Mouse (Mus musculus) kidney, postnatal 0 days (tissue): ENCODE results near the gene Slc9b2. TPM values are rescaled to one million over a fixed set of nuclear protein-coding genes. Genes with fewer than 3 reads are reported as not detected.

Source experiments
- ATAC-seq: fragments of 200-750 bp; cut with Nextera tagmentation; replicated peaks from 2 replicates; pipeline ENCODE4 v1.8.0; 2017; ENCODE audit warnings: low read depth, moderate number of reproducible peaks, moderate TSS enrichment, moderate library complexity; ENCODE audit not compliant: low FRiP score
- DNase-seq: peaks from one replicate; pipeline ENCODE4 v3.0.0-alpha.2; 2016; ENCODE audit warnings: low spot score
- H3K27ac ChIP-seq: fragments of 300-500 bp; sonication (generic); 2 replicates; pipeline ENCODE4 v1.5.1; 2014; ENCODE audit warnings: mild to moderate bottlenecking
- H3K27me3 ChIP-seq: fragments of 300-500 bp; sonication (generic); 2 replicates; pipeline ENCODE4 v1.6.1; 2014; ENCODE audit warnings: low read length, mixed read lengths; ENCODE audit not compliant: insufficient read depth
- H3K36me3 ChIP-seq: fragments of 300-500 bp; sonication (generic); 2 replicates; pipeline ENCODE4 v1.6.1; 2014; ENCODE audit warnings: low read length, mixed read lengths; ENCODE audit not compliant: insufficient read depth
- H3K4me1 ChIP-seq: fragments of 300-500 bp; sonication (generic); replicated peaks from 2 replicates; pipeline ENCODE4 v1.6.1; 2014; ENCODE audit warnings: antibody characterized with exemption, low read length, mixed read lengths; ENCODE audit not compliant: insufficient read depth
- H3K4me2 ChIP-seq: fragments of 300-500 bp; sonication (generic); 2 replicates; pipeline ENCODE4 v1.6.1; 2014; ENCODE audit warnings: mild to moderate bottlenecking, low read length, moderate library complexity, mixed read lengths
- H3K4me3 ChIP-seq: fragments of 300-500 bp; sonication (generic); replicated peaks from 2 replicates; pipeline ENCODE4 v1.5.1; 2014; ENCODE audit warnings: low read depth, low read length
- H3K9ac ChIP-seq: fragments of 300-500 bp; sonication (generic); 2 replicates; pipeline ENCODE4 v1.6.1; 2014; ENCODE audit warnings: low read depth, low read length
- H3K9me3 ChIP-seq: fragments of 300-500 bp; sonication (generic); replicated peaks from 2 replicates; pipeline ENCODE4 v1.6.1; 2016; ENCODE audit warnings: low read length, inconsistent platforms, mixed read lengths
- CTCF ChIP-seq: IDR thresholded peaks from 2 replicates; pipeline ENCODE4 v1.5.1; 2016; ENCODE audit warnings: antibody characterized with exemption, low read depth, mild to moderate bottlenecking, moderate library complexity
- WGBS: fragments of 180-500 bp; shearing (Covaris S2); extraction: QIAGEN DNeasy Blood & Tissue Kit; methylation state at CpG from one replicate; pipeline ENCODE4 v1.1.7; 2014; 5-methylcytosine and 5-hydroxymethylcytosine counted together
- polyA plus RNA-seq: library from polyadenylated mRNA; unstranded; fragments of >200 nt; fragmentation: Nextera tagmentation; extraction: Ambion mirVana; gene quantifications from 2 replicates; pipeline ENCODE4 v1.2.1, GENCODE M21; 2015

The Slc9b2 gene
- polyA plus RNA-seq, 1 experiment from 2014 or later: 3.7 TPM

DNA sequence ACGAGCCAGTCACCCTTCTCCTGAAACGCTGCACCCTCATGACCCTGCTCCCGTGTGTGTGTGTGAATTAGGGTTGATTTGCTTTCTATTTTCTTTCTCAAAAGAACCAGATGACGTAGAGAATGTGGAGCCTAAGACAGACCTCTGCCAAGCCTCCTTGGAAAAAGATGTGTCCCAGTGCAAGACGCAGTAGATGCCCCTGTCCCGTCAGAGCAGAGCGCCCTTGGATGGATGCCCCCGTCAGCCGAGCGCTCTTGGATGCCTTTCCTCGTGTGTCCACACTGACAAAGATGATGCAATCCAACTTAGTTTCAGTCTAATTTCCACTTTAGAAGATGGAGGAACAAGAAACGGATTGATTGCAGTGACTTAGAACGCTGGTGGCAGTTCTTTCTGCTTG lies 34.5 kb upstream of the Slc9b2 start:
- Histone ChIP-seq H3K4me3 (no peak overlapping the region), H3K4me2 (no peak overlapping the region), H3K27ac (no peak overlapping the region), H3K4me1 (no peaks in the 10 kb centered on the region), H3K9me3 (no peaks in the 10 kb centered on the region), H3K9ac (no peak overlapping the region), H3K27me3 (no peaks in the 10 kb centered on the region), H3K36me3 (0 out of 2 replicates have a peak, but pooled peaks cover 9% of the 10 kb centered on the region)
- TF ChIP-seq CTCF: no peak
- 85% methylated on average over 13 of the region's 13 CpGs for WGBS
- DNase-seq (no peak), ATAC-seq (no peak)

DNA sequence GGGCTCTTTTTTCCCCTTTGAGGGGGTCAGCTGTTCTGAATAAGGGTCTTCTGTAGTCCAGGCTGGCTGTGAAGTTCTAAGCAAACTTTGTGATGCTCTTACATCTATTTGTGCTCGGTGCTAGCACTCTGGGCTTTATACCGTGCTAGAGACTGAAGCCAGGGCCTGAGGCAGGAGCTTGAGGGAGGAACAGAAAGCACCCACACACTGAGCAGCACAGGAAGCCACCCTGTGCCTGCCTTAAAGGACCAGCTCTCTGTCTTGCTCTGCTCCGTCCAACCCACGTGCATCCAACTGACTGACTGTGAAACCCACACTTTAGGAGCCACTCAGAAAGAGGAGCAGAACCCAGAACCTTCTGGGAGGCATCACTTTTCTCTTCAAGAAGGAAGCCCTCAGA lies 27.3 kb upstream of the Slc9b2 start:
- no peak overlapping the region for H3K4me3 ChIP-seq
- H3K9me3 ChIP-seq: no peaks in the 10 kb centered on the region
- DNase-seq (no peak), ATAC-seq (no peak)
- H3K9ac ChIP-seq: no peak overlapping the region
- no peak overlapping the region for H3K27ac ChIP-seq
- H3K4me2 ChIP-seq: no peak overlapping the region
- 62% methylated on average over 4 of the region's 4 CpGs for WGBS
- no peaks in the 10 kb centered on the region for H3K27me3 ChIP-seq
- H3K36me3 ChIP-seq: no peaks in the 10 kb centered on the region
- no peak for TF ChIP-seq CTCF
- H3K4me1 ChIP-seq: no peaks in the 10 kb centered on the region

DNA sequence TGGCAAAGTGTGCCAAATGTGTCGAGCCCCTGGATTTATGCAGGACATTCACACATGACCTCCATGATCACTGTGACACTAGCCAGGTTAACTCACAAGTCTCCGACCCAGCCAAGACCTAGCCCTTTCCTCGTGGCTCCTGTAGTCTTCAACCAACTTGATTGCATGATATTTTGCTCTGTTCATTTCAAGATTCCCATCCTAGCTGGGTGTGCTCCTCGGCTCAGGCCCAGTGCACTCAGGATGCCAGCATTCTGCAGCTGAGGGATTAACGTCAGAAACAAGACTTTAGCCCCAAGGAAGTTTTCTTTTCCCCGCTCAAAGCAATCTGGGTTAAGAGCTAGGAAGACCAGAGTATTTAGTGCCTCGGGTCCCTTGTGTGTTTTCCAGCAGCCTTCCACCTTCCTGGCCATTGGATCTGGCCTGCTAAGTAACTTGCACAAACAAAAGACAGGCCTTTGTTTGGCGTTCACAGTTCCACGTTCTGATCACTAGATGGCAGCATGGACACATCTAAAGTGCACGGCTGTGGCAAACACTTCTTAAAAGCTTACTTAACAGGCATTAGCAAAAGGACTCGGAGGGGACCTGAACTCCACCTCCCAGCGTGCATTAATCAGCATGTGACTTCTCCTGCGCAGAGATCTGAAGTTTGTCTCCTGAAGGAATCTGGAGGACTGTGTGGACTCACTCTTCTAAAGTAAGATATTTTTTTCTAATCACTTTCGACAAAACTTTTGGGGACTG lies 26.7 kb upstream of the Slc9b2 start, which contains the start of gene Bdh2:
Gene Bdh2, plus strand, starts transcription at position 553 of the 747 bp plus-strand sequence.
- TF ChIP-seq CTCF: peak; percentile 93
- 0 out of 2 replicates have a peak within 1 kb of the TSS, but pooled peaks have one; percentile 18 for H3K9ac ChIP-seq
- WGBS: 19% methylated on average over 14 of the region's 14 CpGs

DNA sequence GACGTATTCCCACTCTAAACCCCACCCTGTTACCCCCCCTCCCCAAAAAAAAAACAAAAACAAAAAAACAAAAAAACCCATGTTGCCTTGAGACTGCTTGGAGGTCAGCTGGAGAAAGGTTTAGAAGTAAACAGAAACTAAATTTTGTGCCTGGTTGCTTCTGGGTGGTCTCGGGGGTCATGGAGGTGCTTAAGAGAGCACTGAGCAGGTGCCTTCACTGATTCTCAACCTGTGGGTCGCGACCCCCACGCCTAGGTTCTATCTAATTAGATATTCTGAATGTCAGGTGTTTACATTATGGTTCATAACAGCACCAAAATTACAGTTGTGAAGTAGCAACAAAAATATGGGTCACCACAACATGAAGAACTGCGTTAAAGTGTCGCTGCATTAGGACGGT lies 25.8 kb upstream of the Slc9b2 start:
- TF ChIP-seq CTCF: no peak
- no peak overlapping the region for H3K27ac ChIP-seq
- 73% methylated on average over 8 of the region's 8 CpGs for WGBS
- no peaks in the 10 kb centered on the region for H3K36me3 ChIP-seq
- H3K9me3 ChIP-seq: no peaks in the 10 kb centered on the region
- no peak overlapping the region for H3K9ac ChIP-seq
- no peaks in the 10 kb centered on the region for H3K4me1 ChIP-seq
- H3K27me3 ChIP-seq: no peaks in the 10 kb centered on the region
- ATAC-seq: no peak
- peak overlapping the region; percentile 40 for H3K4me2 ChIP-seq
- no peak for DNase-seq
- no peak overlapping the region; the same call in 1 of the 2 replicates for H3K4me3 ChIP-seq

More for the DNA sequence above, 26.7 kb upstream of the Slc9b2 start, which contains the start of gene Bdh2:
- Histone ChIP-seq H3K4me3 (peak within 1 kb of the TSS; percentile 2; the same call in 1 of the 2 replicates), H3K9me3 (no peaks in the 10 kb centered on the region), H3K27ac (no peak within 1 kb of the TSS), H3K36me3 (no peaks in the 10 kb centered on the region), H3K27me3 (no peaks in the 10 kb centered on the region), H3K4me2 (peak within 1 kb of the TSS; percentile 40), H3K4me1 (no peaks in the 10 kb centered on the region)
- DNase-seq (peak; percentile 95), ATAC-seq (peak; percentile 89)

DNA sequence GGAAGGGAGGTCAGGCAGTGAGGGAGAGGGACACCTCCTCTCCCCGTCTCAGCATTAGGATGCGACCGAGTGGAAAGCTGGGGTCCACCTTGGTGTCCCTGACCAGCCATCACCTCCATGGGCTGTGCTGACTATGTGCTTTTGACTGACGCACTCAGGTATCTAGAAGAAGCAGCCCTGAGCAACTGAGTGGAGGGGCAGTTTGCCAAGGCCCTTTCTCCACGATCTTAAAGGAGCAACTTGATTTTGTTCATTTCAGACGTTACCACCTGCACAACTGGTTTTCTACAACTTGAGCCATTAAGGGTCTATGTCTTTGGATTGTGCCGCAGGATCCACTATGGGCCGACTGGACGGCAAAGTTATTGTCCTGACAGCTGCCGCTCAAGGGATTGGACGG lies 22.2 kb upstream of the Slc9b2 start:
- no peak overlapping the region for H3K4me3 ChIP-seq
- H3K36me3 ChIP-seq: no peaks in the 10 kb centered on the region
- H3K4me1 ChIP-seq: no peaks in the 10 kb centered on the region
- no peak overlapping the region for H3K9ac ChIP-seq
- no peaks in the 10 kb centered on the region for H3K9me3 ChIP-seq
- ATAC-seq (no peak), DNase-seq (no peak)
- WGBS: 83% methylated on average over 11 of the region's 11 CpGs
- no peak for TF ChIP-seq CTCF
- no peaks in the 10 kb centered on the region for H3K27me3 ChIP-seq
- no peak overlapping the region for H3K27ac ChIP-seq
- no peak overlapping the region for H3K4me2 ChIP-seq

DNA sequence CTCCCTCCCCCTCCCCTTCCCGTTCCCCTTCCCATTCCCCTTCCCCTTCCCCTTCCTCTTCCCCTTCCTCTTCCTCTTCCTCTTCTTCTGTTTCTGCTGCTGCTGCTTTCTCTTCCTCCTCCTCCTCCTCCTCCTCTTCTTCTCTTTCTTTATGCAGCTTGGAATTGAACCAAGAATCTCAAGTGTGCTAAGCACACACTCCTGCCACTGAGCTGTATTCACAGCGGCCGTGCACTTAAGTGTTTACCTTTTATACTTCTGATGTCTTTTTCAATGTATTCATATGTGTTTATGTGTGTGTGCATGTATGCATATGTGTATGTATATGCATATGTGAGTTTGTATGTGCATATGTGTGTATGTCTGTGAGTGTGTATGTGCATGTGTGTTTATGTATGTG lies 21.7 kb upstream of the Slc9b2 start:
- WGBS: 79% methylated on average over 3 of the region's 3 CpGs
- no peaks in the 10 kb centered on the region for H3K36me3 ChIP-seq
- no peak for DNase-seq
- H3K9ac ChIP-seq: no peak overlapping the region
- ATAC-seq: no peak
- H3K4me3 ChIP-seq: no peak overlapping the region
- H3K4me2 ChIP-seq: no peak overlapping the region
- no peaks in the 10 kb centered on the region for H3K27me3 ChIP-seq
- no peak overlapping the region for H3K27ac ChIP-seq
- no peaks in the 10 kb centered on the region for H3K9me3 ChIP-seq
- no peaks in the 10 kb centered on the region for H3K4me1 ChIP-seq
- TF ChIP-seq CTCF: no peak
